Mouse (Mus musculus) MEL (cell line): Measurements from ENCODE around the gene Abhd10.

Experiments
- CHD2 ChIP-seq: IDR thresholded peaks from 2 replicates; pipeline ENCODE4 v1.6.1; 2011; ENCODE audit warnings: low read length, improper control_type of control experiment
- CTCF ChIP-seq, 3 experiments: IDR thresholded peaks in 2 of 3; conservative IDR thresholded peaks in 1 of 3; 2 replicates each; pipeline ENCODE4 v1.5.1; 2011 to 2012; ENCODE audit warnings: low read length in 3 of 3, low read depth in 2 of 3, mild to moderate bottlenecking in 2 of 3, improper control_type of control experiment in 1 of 3, inconsistent platforms in 1 of 3, mixed read lengths in 1 of 3, moderate library complexity in 1 of 3; ENCODE audit not compliant: control insufficient read depth in 1 of 3, insufficient read depth in 1 of 3, poor library complexity in 1 of 3, severe bottlenecking in 1 of 3
- EP300 ChIP-seq, 2 experiments: IDR thresholded peaks; 2 replicates each; pipeline ENCODE4 v1.6.1; 2011; ENCODE audit warnings: improper control_type of control experiment in 2 of 2, low read length in 2 of 2, low read depth in 1 of 2, mild to moderate bottlenecking in 1 of 2
- HCFC1 ChIP-seq: IDR thresholded peaks from 2 replicates; pipeline ENCODE4 v1.6.1; 2012; ENCODE audit warnings: low read depth, mild to moderate bottlenecking, inconsistent platforms, low read length, improper control_type of control experiment, moderate library complexity
- KAT2A ChIP-seq: conservative IDR thresholded peaks from 2 replicates; pipeline ENCODE4 v1.6.1; 2012; ENCODE audit warnings: low read depth, low read length, improper control_type of control experiment, inconsistent platforms
- MAZ ChIP-seq: IDR thresholded peaks from 2 replicates; pipeline ENCODE4 v1.6.1; 2012; ENCODE audit warnings: low read depth, mild to moderate bottlenecking, inconsistent platforms, low read length, improper control_type of control experiment
- NRF1 ChIP-seq: IDR thresholded peaks from 2 replicates; pipeline ENCODE4 v1.6.1; 2014; ENCODE audit warnings: low read depth, mild to moderate bottlenecking, inconsistent platforms, low read length, improper control_type of control experiment, moderate library complexity; ENCODE audit not compliant: poor library complexity, insufficient read depth, severe bottlenecking
- POLR2A ChIP-seq, 2 experiments: IDR thresholded peaks; 2 replicates each; pipeline ENCODE4 v1.6.1; 2011 to 2012; ENCODE audit warnings: low read length in 2 of 2, mild to moderate bottlenecking in 2 of 2, control low read depth in 1 of 2, improper control_type of control experiment in 1 of 2, low read depth in 1 of 2, moderate library complexity in 1 of 2; ENCODE audit not compliant: control insufficient read depth in 1 of 2, insufficient read depth in 1 of 2, poor library complexity in 1 of 2
- POLR2AphosphoS2 ChIP-seq: IDR thresholded peaks from 2 replicates; pipeline ENCODE4 v1.6.1; 2011; ENCODE audit warnings: low read length, improper control_type of control experiment
- UBTF ChIP-seq: IDR thresholded peaks from 2 replicates; pipeline ENCODE4 v1.6.1; 2012; ENCODE audit warnings: low read depth, mild to moderate bottlenecking, inconsistent platforms, low read length, improper control_type of control experiment, moderate library complexity, borderline replicate concordance; ENCODE audit not compliant: insufficient read depth
- ZMIZ1 ChIP-seq: IDR thresholded peaks from 2 replicates; pipeline ENCODE4 v1.6.1; 2012; ENCODE audit warnings: low read depth, mild to moderate bottlenecking, inconsistent platforms, low read length, improper control_type of control experiment, moderate library complexity

- TF ChIP-seq POLR2AphosphoS2 (no peak), ZMIZ1 (no peak), UBTF (no peak), CTCF (IDR thresholded peaks at IDR 0.05 in 2 of 3, conservative IDR thresholded peaks at IDR 0.05 in 1 of 3; ENCODE audit: control insufficient read depth in 1 of 3, insufficient read depth in 1 of 3, low read depth in 2 of 3, low read length in 3 of 3, poor library complexity in 1 of 3, severe bottlenecking in 1 of 3) (no peak), NRF1 (no peak), EP300 (IDR thresholded peaks at IDR 0.05; ENCODE audit: low read depth in 1 of 2, low read length in 2 of 2) (no peak), MAZ (no peak), CHD2 (no peak), KAT2A (no peak), POLR2A (IDR thresholded peaks at IDR 0.05; ENCODE audit: control insufficient read depth in 1 of 2, insufficient read depth in 1 of 2, low read depth in 1 of 2, low read length in 2 of 2, poor library complexity in 1 of 2) (no peak), HCFC1 (no peak)
These were observed 20.2 kb upstream of the Abhd10 start for GRCm38 (mm10) chr16:45762859-45763505.
